Mouse (Mus musculus) activated CD4-positive, CD25-positive, alpha-beta regulatory T cell, adult 4 months (primary cell): ENCODE data around the gene Hunk. TPM values are rescaled to one million over a fixed set of nuclear protein-coding genes. Genes with fewer than 3 reads are reported as not detected.

ENCODE experiments used
- ATAC-seq: one replicate; pipeline ENCODE4 v1.8.0; 2017
- polyA plus RNA-seq, 2 experiments: library from polyadenylated mRNA; unstranded; fragments of 100-300 nt; shearing (Covaris generic); gene quantifications; one replicate each; pipeline ENCODE4 v1.2.1; 2017

The Hunk gene
- polyA plus RNA-seq, 2 experiments from 2014 or later, result 0.13 TPM; not detected in 1

DNA sequence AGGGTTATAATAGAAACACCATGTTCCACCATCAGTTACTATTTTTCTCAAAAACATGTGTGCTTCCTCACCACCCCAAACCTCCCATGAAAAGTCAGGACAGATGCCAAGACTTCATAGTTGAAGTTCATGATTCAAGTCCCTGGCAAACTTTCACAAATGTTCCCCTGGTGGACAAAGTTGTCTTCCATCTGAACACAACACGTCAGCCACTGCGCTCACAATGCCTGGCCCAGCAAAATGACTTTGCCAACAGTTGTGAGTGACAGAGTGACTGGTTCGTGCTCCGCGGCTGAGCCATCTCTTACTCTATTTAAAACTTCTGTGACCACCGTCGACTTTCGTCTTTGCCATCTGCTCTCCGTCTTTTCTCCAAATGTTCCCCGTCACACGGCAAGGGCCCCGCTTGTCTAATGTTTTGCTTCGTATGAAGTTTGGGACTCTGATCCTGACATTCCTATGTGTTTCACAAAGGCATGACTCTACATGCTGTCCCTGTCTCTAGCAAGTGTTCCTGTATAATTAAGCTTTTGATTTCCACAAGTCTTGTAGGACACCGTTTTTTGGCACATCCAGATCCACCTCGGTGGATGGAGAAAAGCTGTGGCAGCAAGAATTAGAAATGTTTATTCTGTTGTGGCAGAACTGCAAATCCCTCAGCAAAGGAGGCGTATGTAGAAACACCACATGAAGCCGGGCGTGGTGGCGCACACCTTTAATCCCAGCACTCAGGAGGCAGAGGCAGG is 125.9 kb downstream of the Hunk start:
- ATAC-seq, result no peak

DNA sequence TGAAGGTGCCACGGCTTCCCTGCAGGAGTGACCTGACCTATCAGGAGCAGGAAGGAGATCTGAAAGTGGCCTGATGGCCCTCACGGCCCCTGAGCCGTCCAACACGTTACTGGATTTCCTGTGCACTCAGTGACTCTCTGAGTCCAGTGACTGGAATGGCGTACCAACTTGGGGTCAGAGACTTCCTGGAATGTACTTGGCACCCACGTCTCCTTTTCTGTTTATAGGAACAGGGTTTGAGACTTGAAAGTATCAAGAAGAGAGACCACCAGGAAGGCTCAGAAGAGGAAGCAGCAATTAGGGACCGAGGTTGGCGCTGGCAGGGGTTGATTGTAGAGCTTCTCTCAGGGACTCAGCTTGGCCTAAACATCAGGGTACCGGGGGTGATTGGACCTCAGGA is 131.2 kb downstream of the Hunk start:
- ATAC-seq, result no peak

DNA sequence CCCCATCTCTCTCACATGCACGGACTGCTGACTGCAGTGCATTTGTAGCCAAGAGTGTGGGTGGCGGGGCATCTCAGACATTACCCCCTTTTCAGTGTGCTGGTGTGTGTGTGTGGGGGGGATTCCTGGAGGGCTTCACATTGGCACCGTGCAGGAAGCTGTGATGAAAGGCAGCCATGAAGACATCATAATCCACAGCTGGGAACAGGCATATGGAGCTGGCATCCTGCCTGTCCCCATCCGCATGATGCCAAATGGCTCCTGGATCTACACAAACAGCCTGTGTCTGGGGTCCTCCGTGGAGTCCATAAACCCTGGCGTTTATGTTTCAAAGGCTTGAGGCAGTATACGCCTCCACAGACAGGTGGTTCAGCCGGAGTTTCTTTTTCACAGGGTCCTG is 132.4 kb downstream of the Hunk start:
- ATAC-seq, result no peak

DNA sequence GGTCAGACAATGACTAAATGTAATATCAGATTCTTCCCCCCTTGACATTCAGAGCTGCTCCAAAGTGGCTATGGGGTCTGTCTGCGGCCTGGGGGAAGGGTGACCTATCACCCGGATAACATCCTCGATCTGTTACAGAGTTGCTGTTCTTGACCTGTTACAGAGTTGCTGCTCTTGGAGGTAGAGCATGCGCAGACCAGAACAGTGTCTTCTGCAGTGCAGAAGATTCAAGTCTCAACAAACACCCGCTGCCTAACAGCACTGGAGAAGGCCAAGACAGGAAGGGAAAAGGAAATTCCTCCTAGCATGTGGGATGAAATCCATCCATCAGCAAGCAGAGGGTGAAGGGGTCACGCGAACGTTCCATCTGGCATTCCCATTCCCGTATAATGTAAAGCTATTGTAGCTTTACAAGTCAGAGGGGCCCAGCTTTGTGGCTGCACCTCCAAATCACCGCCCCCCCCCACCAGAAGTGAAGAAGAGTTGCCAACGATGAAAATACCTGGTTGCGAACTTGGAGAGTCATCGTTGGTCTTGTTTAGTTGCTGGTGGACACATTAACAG is 133.0 kb downstream of the Hunk start:
- no peak for ATAC-seq

DNA sequence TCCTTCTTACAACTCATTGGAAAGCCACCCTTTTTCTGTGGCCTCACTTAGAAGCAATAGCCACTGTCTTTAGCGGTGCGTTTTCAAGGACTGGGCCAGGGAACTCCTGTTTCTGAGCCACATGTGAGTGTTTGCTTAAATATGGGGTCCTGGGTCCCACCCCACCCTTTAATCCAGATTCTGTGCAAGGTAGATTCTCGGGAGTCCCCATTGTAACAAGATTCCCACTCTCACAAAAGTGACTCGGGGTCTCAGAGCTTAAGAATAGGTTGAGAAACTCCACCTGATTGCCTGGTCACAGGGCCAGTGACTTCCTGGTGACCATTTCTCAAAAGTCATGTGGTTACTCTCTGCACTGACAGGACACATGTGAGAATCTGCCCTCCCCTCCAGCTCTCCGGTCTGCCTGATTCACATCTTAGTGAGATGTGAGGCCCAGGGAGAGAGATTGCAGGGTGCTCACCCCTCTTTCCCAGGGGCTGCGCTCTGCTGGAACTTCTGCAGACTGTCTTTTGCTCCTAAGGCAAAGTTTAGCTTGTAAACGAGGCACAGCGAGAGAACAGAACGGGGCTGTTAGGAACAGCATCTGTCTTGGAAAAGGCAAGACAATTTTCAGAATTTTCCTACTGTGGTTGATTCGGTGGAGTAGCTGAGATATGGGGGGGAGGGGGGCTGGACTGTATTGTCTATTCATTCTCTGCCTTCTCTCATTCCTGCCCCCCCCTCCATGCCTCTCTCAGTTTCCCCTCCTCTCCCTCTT is 135.6 kb downstream of the Hunk start:
- ATAC-seq, result no peak

DNA sequence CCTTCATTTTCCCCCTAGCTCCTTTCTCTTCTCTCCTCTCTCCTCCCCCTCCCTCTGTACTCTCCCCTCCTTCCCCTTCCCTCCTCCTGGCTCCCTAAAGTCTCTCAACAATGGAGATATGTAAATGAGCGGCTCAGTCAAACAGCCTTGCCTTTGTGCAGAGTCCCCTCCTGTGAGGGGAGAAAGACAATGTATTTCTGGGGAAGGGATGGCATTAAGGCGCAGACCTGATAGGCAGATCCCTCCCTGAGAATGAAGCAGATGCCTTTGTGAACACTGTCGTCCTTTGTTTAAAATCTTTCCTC is 136.1 kb downstream of the Hunk start:
- ATAC-seq, result no peak

DNA sequence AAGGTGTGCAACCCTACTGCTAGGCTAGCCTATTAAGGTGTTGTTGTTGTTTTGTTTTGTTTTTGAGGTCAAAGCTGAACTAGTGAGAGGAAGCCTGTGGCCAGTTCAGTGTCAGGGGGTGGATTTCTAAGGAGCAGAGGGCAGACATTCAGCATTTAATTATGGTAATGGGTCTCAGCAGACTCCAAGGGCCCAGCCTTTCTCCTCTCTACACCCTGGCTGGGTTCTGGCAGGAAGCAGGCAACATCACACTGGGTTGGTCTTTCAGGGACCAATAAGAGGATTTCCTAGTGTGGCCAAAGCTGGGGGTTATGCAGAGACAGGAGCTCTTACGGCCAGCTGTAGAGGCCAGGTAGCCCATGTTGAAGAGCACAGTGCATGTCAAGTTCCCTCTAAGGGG is 136.8 kb downstream of the Hunk start:
- ATAC-seq, result no peak

DNA sequence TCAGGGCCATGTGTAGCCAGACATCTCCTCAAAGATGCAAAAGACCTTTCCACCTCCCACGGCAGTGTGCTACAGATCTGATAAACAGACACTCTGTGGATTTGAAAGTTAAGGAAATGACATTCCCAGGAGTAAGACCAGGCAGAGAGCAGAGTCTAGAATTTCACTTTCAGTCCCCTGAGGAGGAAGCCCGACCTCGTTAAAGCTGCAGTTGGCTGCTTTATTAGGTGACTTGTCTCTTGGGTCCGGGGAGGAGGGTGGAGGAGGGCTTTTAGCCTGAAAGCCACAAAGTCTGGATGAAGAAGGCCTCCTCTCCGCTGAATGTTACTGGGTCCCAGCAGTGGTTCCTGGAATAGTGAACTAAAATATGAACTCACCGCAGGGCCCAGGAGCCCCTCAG is 137.6 kb downstream of the Hunk start:
- ATAC-seq, result no peak

DNA sequence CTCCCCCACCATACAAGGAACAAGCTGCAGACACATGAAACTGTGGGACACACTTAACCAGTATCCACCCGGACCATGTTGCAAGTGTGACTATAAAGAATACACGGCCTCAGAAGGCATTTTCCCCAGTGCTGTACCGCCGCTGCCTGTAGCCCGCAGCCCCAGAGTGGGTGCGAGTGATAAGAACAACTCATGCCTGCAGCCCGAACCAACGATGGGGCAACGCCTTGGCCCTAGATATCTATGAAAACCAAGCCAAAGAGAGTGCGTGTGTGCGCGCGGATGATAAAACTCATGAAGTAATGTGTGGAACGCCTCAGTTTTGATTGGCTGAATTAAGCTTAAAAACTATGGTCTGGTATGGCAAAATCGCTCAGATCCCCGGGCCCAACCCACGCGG is 138.1 kb downstream of the Hunk start:
- ATAC-seq, result no peak

DNA sequence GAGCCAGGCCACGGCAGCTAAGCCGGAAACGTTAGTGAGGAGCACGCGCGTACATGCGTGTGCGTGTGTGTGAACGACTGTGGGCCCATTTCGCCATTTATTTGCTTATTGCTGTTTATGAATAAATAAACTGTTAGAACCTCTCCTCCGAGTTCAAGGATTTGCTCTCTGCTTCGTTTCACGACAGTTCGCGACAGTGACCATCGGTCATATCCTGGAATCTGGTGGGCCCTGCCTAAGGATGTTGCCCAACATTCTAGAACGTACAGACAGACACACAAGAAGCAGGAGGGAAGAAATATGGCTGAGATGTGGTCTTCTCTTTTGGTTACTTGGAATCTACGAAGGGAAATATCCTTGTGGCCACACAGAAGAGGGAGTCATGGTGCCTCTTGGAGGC is 138.6 kb downstream of the Hunk start:
- no peak for ATAC-seq

DNA sequence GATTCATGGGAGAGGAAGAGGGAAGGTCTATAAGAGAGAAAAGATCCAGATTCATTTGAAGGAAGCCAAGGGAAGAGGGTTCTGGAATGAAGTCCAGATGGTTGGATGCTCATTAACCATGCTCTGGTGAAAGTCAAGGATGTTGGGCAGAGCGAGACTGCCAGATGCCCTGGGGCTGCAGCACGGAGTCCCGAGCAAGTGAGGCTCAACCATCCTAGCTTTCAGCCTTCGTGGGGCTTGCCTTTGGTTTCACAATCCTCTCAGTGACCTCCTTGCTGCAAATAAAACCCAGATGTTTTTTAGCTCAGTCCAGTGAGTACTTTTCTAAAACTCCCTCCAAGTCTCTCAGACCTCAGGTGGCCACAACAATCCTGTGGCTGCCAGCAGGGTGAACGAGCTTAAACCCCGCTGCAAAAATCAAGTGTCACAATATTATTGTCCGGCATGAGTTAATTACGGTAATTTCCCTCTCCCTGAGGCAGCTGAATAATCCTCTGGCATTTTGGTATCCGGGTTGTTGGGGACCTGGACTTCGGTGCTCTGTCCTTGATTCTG is 147.4 kb downstream of the Hunk start:
- ATAC-seq, result no peak

DNA sequence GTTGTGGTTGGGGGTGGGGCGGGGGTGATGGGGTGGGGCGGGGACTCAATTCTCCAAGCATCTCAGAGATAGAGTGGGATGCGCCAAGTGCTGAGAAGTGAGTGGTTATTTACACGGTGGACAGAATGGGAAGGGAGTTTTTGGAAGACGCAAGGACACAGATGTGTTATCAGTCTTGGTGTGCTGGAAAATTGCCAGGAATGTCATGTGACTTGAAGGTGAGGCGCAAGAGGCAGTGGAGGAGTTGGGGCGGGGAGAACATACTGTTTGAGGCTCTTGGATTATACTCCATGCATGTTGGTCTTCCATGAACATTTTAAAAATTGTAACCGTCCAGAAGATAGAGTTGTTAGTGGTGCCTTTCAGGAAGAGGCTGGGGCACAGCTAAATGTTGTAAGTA is 148.8 kb downstream of the Hunk start:
- no peak for ATAC-seq

DNA sequence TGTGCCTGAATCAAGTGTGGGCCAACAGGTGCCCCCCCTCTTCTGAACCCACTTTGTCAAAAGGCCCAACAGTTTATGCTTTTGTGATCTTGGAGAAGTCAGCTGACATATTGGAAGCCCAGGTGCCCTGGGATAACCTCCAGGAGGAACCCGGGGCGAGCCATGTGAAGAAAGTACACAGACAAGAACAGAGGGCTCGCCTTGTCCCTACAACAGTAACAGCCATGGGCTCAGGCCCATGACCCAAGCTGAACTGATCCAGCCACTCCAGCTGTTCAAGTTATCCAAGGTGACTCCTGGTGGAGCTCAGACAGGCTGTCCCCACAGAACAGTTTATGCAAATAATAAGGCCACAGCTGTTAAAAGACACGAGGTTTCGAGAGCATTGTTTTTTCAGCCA is 153.1 kb downstream of the Hunk start:
- ATAC-seq, result no peak

DNA sequence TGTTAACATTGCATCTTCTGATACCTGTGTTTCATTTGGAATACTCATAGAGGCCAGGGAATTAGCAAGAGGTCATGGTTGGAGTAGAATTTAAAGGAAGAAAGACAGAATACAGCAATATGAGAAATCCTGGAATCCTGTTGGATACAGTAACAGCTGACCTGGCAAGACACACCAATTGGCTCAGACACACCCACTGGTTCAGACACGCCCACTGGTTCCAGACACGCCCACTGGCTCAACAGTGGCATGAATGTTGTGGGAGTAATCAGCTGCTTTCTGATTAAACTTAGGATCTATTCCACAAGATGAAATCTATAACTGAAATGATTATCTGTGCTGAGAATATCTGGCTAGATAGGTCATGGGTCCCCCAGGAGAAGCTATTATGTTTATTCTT is 155.4 kb downstream of the Hunk start:
- ATAC-seq, result no peak

DNA sequence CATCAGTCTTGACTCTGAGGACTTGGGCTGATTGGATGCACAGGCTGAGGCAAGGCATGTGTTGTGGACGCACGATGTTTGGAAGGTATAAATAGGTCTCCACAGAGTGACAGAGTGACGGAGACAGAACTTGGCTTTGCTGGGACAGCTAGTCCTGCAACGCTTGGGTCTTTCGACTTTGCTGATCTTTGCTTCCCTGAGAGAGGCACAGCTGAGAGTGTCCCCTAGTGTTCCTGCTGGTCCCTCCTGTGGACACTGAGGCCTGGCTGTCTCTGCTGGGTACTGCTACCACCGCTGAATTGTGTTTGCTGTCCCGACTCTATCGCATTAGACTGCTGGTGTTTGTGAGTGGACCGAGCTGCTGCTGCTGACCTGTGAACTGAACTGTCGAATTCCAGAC is 156.6 kb downstream of the Hunk start:
- no peak for ATAC-seq

DNA sequence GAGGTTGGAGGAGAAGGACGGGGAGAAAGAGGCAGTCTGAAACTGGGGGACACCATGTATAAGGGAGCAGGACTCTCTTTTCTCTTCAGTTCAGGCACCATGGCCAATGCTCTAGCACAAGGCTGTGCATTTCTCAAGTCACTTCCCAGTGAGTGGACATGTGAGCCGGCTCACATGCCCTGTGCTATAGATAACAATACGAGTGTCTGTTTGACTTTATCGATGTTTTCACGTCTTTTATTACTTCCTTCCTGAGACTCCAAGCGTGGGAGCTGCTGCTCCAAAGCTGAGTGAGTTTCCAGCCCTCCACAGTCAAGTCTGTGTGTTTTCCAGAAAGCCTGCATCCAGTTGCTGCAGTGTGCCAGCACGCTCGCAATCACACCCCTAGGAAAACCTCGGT is 158.4 kb downstream of the Hunk start:
- ATAC-seq, result no peak

DNA sequence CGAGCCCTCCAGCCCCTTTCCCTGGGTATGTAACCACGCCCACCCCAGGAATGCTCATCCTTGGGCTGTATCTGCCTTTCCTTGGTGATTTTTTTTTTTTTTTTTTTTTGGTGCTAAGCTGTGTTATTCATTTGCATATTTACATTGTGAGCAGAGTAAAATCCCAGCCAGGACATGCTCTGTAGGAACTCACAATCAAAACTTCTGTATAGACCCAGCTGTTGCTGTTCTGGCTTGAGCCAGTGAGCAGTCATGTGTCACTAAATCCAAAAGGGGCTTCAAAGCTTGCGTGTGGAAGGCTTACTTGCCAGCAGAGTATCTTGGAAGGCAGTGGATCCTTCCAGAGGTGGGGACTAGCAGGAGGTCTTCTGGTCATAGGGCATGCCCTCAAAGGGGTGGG is 159.7 kb downstream of the Hunk start:
- ATAC-seq, result no peak

DNA sequence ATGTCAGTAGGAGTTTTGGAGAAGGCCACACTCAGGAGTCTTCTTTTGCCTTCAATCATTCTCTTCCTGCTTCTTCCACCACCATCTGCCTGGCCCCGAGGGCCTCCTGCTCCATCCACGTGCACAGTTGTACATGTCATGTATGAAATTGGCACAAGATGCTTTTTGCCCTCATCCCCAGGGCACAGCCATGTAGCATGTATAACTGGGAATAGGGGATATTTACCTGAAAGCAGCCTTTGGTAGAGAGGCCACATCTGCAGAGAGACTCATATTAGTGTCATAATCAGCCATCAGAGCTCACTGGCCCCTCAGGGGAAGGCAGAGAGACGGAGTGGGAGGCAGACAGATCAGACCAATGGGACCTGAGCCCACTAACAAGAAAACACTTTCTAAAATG is 160.8 kb downstream of the Hunk start:
- ATAC-seq, result no peak

DNA sequence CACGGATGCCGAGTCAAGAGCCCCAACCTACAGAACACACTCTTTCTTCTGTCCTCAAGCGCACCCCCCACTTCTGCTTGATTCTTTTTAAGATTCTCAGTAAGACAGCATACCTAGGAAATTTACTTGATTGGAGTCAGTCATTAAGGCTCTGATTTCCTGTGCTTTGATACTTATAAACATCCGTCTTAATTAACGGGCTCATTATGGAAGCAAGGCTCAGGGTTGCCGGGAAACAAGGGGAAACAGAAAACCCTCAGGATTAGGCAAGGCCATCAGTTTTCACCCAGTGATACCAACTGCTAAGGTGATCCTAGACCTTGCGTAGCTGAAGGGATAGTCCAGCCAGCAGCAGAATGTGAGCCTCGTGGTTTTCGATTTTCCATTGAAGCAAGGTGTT is 162.2 kb downstream of the Hunk start:
- ATAC-seq, result no peak

Other genes starting within 250 kb of the Hunk start
- 10 to 100 TPM; 49.7 to 53.9 TPM for gene Tiam1, start 242.2 kb upstream of the Hunk start, polyA plus RNA-seq
- gene Sod1, start 165.3 kb upstream of the Hunk start, polyA plus RNA-seq, result 1,000 to 10,000 TPM; 1,344 to 1,485 TPM
- gene Scaf4, start 101.5 kb upstream of the Hunk start, polyA plus RNA-seq, result 1 to 10 TPM; 8.4 to 10.0 TPM